Mouse (Mus musculus): ENCODE measurements around the gene Krtap5-2. TPM values are rescaled to one million over a fixed set of nuclear protein-coding genes. Genes with fewer than 3 reads are reported as not detected.
"Not testable (repeated sequence)": the region's sequence is repeated elsewhere in the genome, so short reads cannot be mapped to it uniquely, and the experiment has no call there.

Krtap5-2 gene
- total RNA-seq, 2 experiments from 2014 or later = not detected

GRCm38 (mm10) chr7:142144507-142144906 is 31.3 kb downstream of the Krtap5-2 start, which contains the start of gene Gm45337:
TSS of gene Gm45337 (minus strand) at chr7:142144607.
- DNase-seq (ENCODE audit: low spot score in 2 of 2) = no peak
- intact Hi-C loops (cut with DNase I) = no loop called here

GRCm38 (mm10) chr7:142143506-142144010 is 32.2 kb downstream of the Krtap5-2 start:
- DNase-seq (ENCODE audit: low spot score in 2 of 2); intact Hi-C loops (cut with DNase I): not testable (repeated sequence)

GRCm38 (mm10) chr7:142140696-142141095 is 35.1 kb downstream of the Krtap5-2 start:
- intact Hi-C loops (cut with DNase I) = no loop called here
- DNase-seq (ENCODE audit: low spot score in 2 of 2) = no peak

GRCm38 (mm10) chr7:142135934-142136333 is 39.9 kb downstream of the Krtap5-2 start, which contains the start of gene Gm39115:
TSS of gene Gm39115 (minus strand) at chr7:142136034.
- DNase-seq (ENCODE audit: low spot score in 2 of 2); intact Hi-C loops (cut with DNase I): not testable (repeated sequence)

- intact Hi-C loops (cut with DNase I) = no loop called here
- peak; percentile 6 to 24 for DNase-seq (ENCODE audit: low spot score in 2 of 2)
These were observed 41.4 kb downstream of the Krtap5-2 start for GRCm38 (mm10) chr7:142134206-142134995.

- no peak for DNase-seq (ENCODE audit: low spot score in 2 of 2)
- intact Hi-C loops (cut with DNase I) = no loop called here
These were observed 47.0 kb downstream of the Krtap5-2 start for GRCm38 (mm10) chr7:142128843-142129242.

Other genes starting within 250 kb of the Krtap5-2 start
- gene Brsk2, start 226.3 kb downstream of the Krtap5-2 start, total RNA-seq (2021) = 100 to 1,000 TPM; 206 to 226 TPM
- gene Mob2, start 114.9 kb downstream of the Krtap5-2 start, total RNA-seq (2021) = 10 to 100 TPM; 33.7 to 37.8 TPM
- gene Dusp8, start 80.2 kb downstream of the Krtap5-2 start, total RNA-seq (2021) = 100 to 1,000 TPM; 152 TPM
- not detected for gene Gm45618, start 55.3 kb downstream of the Krtap5-2 start, total RNA-seq (2021)
- not detected for gene Gm39115, start 40.0 kb downstream of the Krtap5-2 start, total RNA-seq (2021)
- not detected for gene Gm45337, start 31.4 kb downstream of the Krtap5-2 start, total RNA-seq (2021)
- not detected for gene Gm29735, start 18.9 kb downstream of the Krtap5-2 start, total RNA-seq (2021)
- gene Gm4553, start 10.3 kb downstream of the Krtap5-2 start, total RNA-seq (2021) = not detected
- gene Gm10153, start 14.4 kb upstream of the Krtap5-2 start, total RNA-seq (2021) = not detected
- not detected for gene Krtap5-3, start 25.4 kb upstream of the Krtap5-2 start, total RNA-seq (2021)
- not detected for gene Gm7579, start 35.9 kb upstream of the Krtap5-2 start, total RNA-seq (2021)
- not detected for gene Krtap5-5, start 54.0 kb upstream of the Krtap5-2 start, total RNA-seq (2021)
- gene Gm40460, start 65.1 kb upstream of the Krtap5-2 start, total RNA-seq (2021) = not detected
- gene Gm2431, start 82.3 kb upstream of the Krtap5-2 start, total RNA-seq (2021) = not detected
- gene Gm4559, start 98.4 kb upstream of the Krtap5-2 start, total RNA-seq (2021) = not detected
- not detected for gene Krtap5-1, start 121.1 kb upstream of the Krtap5-2 start, total RNA-seq (2021)
- not detected for gene Krtap5-4, start 127.5 kb upstream of the Krtap5-2 start, total RNA-seq (2021)
- 10 to 100 TPM; 26.4 to 28.8 TPM for gene Ifitm10, start 197.7 kb upstream of the Krtap5-2 start, total RNA-seq (2021)
- 1 to 10 TPM in 1 of 2 experiments, under 1 TPM in 1; 0.57 to 6.8 TPM for gene Gm49369, start 206.7 kb upstream of the Krtap5-2 start, total RNA-seq (2021)
- gene Ctsd, start 212.0 kb upstream of the Krtap5-2 start, total RNA-seq (2021) = 100 to 1,000 TPM; 318 to 337 TPM

All from left cerebral cortex, postnatal 25 days (tissue).